In genomic region chr3:146448969-146449368, GRCm38 (mm10) we compare ENCODE assay signal across 17 mouse cellular contexts. TPM values are rescaled to one million over a fixed set of nuclear protein-coding genes. Genes with fewer than 3 reads are reported as not detected.
DNase-seq lines count a peak whose midpoint lies in the region; ATAC-seq and TF ChIP-seq lines count a peak whose summit lies in the region.
"Had no signal": no experiment of that assay in that cellular context is flagged by ENCODE, and none has a peak within 500 bp of the region (broad histone marks: within the 10 kb centered on the region; RNA-seq: fewer than 3 reads in every experiment).

No protein-coding gene starts in this region.

- intact Hi-C loops in heart, postnatal 25 days (cut with DNase I), result no loop called here

- H3K27me3 ChIP-seq in lung, postnatal 0 days (replicated peaks; ENCODE audit: insufficient read depth, low read length), result no peaks in the 10 kb centered on the region
- H3K27me3 ChIP-seq in neural tube, embryonic 15.5 days (replicated peaks), result no peaks in the 10 kb centered on the region; the same call in 1 of the 2 replicates
- no peaks in the 10 kb centered on the region for H3K27me3 ChIP-seq in liver, postnatal 0 days (ENCODE audit: insufficient read depth, low read length)
- H3K27me3 ChIP-seq in midbrain, embryonic 10.5 days (ENCODE audit: low read depth, poor library complexity, severe bottlenecking), result no peaks in the 10 kb centered on the region
- H3K27me3 ChIP-seq: embryonic facial prominence, embryonic 12.5 days; forebrain, embryonic 15.5 days; heart, embryonic 12.5 days had no signal

- no peak for TF ChIP-seq CTCF in lung, postnatal 0 days (IDR thresholded peaks at IDR 0.05)
- TF ChIP-seq CTCF in liver, postnatal 0 days (IDR thresholded peaks at IDR 0.05; ENCODE audit: low read depth), result no peak

- no peak for ATAC-seq in lung, postnatal 0 days
- ATAC-seq in neural tube, embryonic 15.5 days (ENCODE audit: low FRiP score), result no peak
- no peak for ATAC-seq in liver, postnatal 0 days
- ATAC-seq: forebrain, embryonic 15.5 days had no signal

- peaks cover 5% of the 10 kb centered on the region; the same call in 1 of the 2 replicates for H3K4me1 ChIP-seq in lung, postnatal 0 days (ENCODE audit: insufficient read depth, low read depth, low read length)
- H3K4me1 ChIP-seq in neural tube, embryonic 15.5 days, result peaks cover 21% of the 10 kb centered on the region
- H3K4me1 ChIP-seq in liver, postnatal 0 days (ENCODE audit: insufficient read depth), result peaks cover 9% of the 10 kb centered on the region
- peaks cover 17% of the 10 kb centered on the region for H3K4me1 ChIP-seq in midbrain, embryonic 10.5 days
- H3K4me1 ChIP-seq: embryonic facial prominence, embryonic 12.5 days had no signal

- H3K4me3 ChIP-seq in lung, postnatal 0 days (ENCODE audit: low read depth, low read length), result no peak overlapping the region
- H3K4me3 ChIP-seq in neural tube, embryonic 15.5 days (replicated peaks), result no peak overlapping the region
- no peak overlapping the region for H3K4me3 ChIP-seq in liver, postnatal 0 days (ENCODE audit: low read depth, low read length)
- H3K4me3 ChIP-seq in midbrain, embryonic 10.5 days, result no peak overlapping the region
- H3K4me3 ChIP-seq: embryonic facial prominence, embryonic 12.5 days; forebrain, embryonic 15.5 days; heart, embryonic 12.5 days had no signal

- WGBS in lung, postnatal 0 days, result 58% methylated on average over 6 of the region's 6 CpGs
- WGBS in neural tube, embryonic 15.5 days, result 62% methylated on average over 6 of the region's 6 CpGs
- WGBS in liver, postnatal 0 days (ENCODE audit: insufficient replicate concordance), result 54% methylated on average over 6 of the region's 6 CpGs
- 83% methylated on average over 6 of the region's 6 CpGs for WGBS in midbrain, embryonic 10.5 days

- peak overlapping the region; percentile 83; the same call in 1 of the 2 replicates for H3K27ac ChIP-seq in lung, postnatal 0 days (ENCODE audit: low read length)
- 0 out of 2 replicates have a peak overlapping the region, but pooled peaks have one; percentile 13 for H3K27ac ChIP-seq in neural tube, embryonic 15.5 days (replicated peaks)
- no peak overlapping the region for H3K27ac ChIP-seq in liver, postnatal 0 days (ENCODE audit: low read depth)
- no peak overlapping the region for H3K27ac ChIP-seq in midbrain, embryonic 10.5 days (replicated peaks)
- H3K27ac ChIP-seq: embryonic facial prominence, embryonic 12.5 days; forebrain, embryonic 15.5 days had no signal

- no peaks in the 10 kb centered on the region for H3K9me3 ChIP-seq in lung, postnatal 0 days (ENCODE audit: low read length)
- H3K9me3 ChIP-seq in neural tube, embryonic 15.5 days (replicated peaks), result no peaks in the 10 kb centered on the region
- H3K9me3 ChIP-seq in liver, postnatal 0 days (ENCODE audit: low read length), result no peaks in the 10 kb centered on the region
- H3K9me3 ChIP-seq in midbrain, embryonic 10.5 days (replicated peaks), result no peaks in the 10 kb centered on the region
- H3K9me3 ChIP-seq: embryonic facial prominence, embryonic 12.5 days; forebrain, embryonic 15.5 days; heart, embryonic 12.5 days had no signal

- DNase-seq in heart, adult 11 months, result peak; percentile 69
- DNase-seq in heart, postnatal 25 days (ENCODE audit: low spot score), result no peak
- DNase-seq in lung, postnatal 0 days (ENCODE audit: low spot score), result no peak
- DNase-seq in lung, postnatal 25 days (ENCODE audit: low spot score), result no peak
- peak; percentile 40 for DNase-seq in kidney, postnatal 10 days
- DNase-seq in liver, postnatal 0 days, result no peak
- no peak for DNase-seq in midbrain, embryonic 10.5 days (ENCODE audit: low spot score)
- DNase-seq: adrenal gland, postnatal 10 days; cerebellum, adult 11 months; cerebellum, adult 8-10 months; cerebellum, postnatal 14 days; gastrocnemius, postnatal 10 days; heart, postnatal 36 days had no signal

- no peak overlapping the region for H3K9ac ChIP-seq in lung, postnatal 0 days (replicated peaks; ENCODE audit: low read depth)
- H3K9ac ChIP-seq in neural tube, embryonic 15.5 days (replicated peaks), result no peak overlapping the region
- no peak overlapping the region for H3K9ac ChIP-seq in liver, postnatal 0 days (replicated peaks)
- H3K9ac ChIP-seq: embryonic facial prominence, embryonic 12.5 days; forebrain, embryonic 15.5 days; heart, embryonic 12.5 days had no signal

- H3K36me3 ChIP-seq in lung, postnatal 0 days (ENCODE audit: insufficient read depth, low read length), result no peaks in the 10 kb centered on the region
- no peaks in the 10 kb centered on the region for H3K36me3 ChIP-seq in neural tube, embryonic 15.5 days
- no peaks in the 10 kb centered on the region for H3K36me3 ChIP-seq in liver, postnatal 0 days (replicated peaks; ENCODE audit: insufficient read depth, low read length)
- H3K36me3 ChIP-seq in midbrain, embryonic 10.5 days, result peaks cover 9% of the 10 kb centered on the region

- H3K4me2 ChIP-seq in lung, postnatal 0 days (replicated peaks; ENCODE audit: low read depth, low read length), result no peak overlapping the region
- H3K4me2 ChIP-seq in neural tube, embryonic 15.5 days, result no peak overlapping the region
- no peak overlapping the region for H3K4me2 ChIP-seq in liver, postnatal 0 days (ENCODE audit: low read depth, low read length)
- H3K4me2 ChIP-seq: embryonic facial prominence, embryonic 12.5 days; forebrain, embryonic 15.5 days; heart, embryonic 12.5 days had no signal

- no peak for TF ChIP-seq EP300 in lung, postnatal 0 days (IDR thresholded peaks at IDR 0.05)
- no peak for TF ChIP-seq EP300 in liver, postnatal 0 days (IDR thresholded peaks at IDR 0.05; ENCODE audit: low read depth)

RNA-seq across cellular contexts. Expression of gene Ctbs, which starts 0.6 kb away (rescaled TPM):
- 1 to 10 TPM; 4.2 to 4.4 TPM for total RNA-seq in heart, postnatal 25 days (2021)
- polyA plus RNA-seq in lung, postnatal 0 days (2015; fragmentation: Nextera tagmentation; extraction: Ambion mirVana), result 14.8 and 15.9 TPM in 2 replicates
- polyA plus RNA-seq in neural tube, embryonic 15.5 days (2015; fragmentation: Nextera tagmentation; extraction: Ambion mirVana), result 5.3 and 5.7 TPM in 2 replicates
- 8.3 and 9.9 TPM in 2 replicates for polyA plus RNA-seq in liver, postnatal 0 days (2015; fragmentation: Nextera tagmentation; extraction: Ambion mirVana)
- polyA plus RNA-seq in midbrain, embryonic 10.5 days (2016; fragmentation: Nextera tagmentation; extraction: Ambion mirVana), result 5.7 and 6.6 TPM in 2 replicates

RNA-seq across cellular contexts. Expression of gene Ssx2ip, which starts 44.5 kb away (rescaled TPM):
- 10 to 100 TPM; 12.4 to 12.5 TPM for total RNA-seq in heart, postnatal 25 days (2021)
- polyA plus RNA-seq in lung, postnatal 0 days (2015; fragmentation: Nextera tagmentation; extraction: Ambion mirVana), result 21.8 and 25.0 TPM in 2 replicates
- polyA plus RNA-seq in neural tube, embryonic 15.5 days (2015; fragmentation: Nextera tagmentation; extraction: Ambion mirVana), result 16.7 and 19.3 TPM in 2 replicates
- 19.3 and 22.4 TPM in 2 replicates for polyA plus RNA-seq in liver, postnatal 0 days (2015; fragmentation: Nextera tagmentation; extraction: Ambion mirVana)
- 28.4 and 30.3 TPM in 2 replicates for polyA plus RNA-seq in midbrain, embryonic 10.5 days (2016; fragmentation: Nextera tagmentation; extraction: Ambion mirVana)

RNA-seq across cellular contexts. Expression of gene Spata1, which starts 50.6 kb away (rescaled TPM):
- 1 to 10 TPM; 2.2 to 2.3 TPM for total RNA-seq in heart, postnatal 25 days (2021)
- polyA plus RNA-seq in lung, postnatal 0 days (2015; fragmentation: Nextera tagmentation; extraction: Ambion mirVana), result 4.4 and 5.8 TPM in 2 replicates
- 4.3 and 5.6 TPM in 2 replicates for polyA plus RNA-seq in neural tube, embryonic 15.5 days (2015; fragmentation: Nextera tagmentation; extraction: Ambion mirVana)
- 0.62 and 1.5 TPM in 2 replicates for polyA plus RNA-seq in liver, postnatal 0 days (2015; fragmentation: Nextera tagmentation; extraction: Ambion mirVana)
- polyA plus RNA-seq in midbrain, embryonic 10.5 days (2016; fragmentation: Nextera tagmentation; extraction: Ambion mirVana), result 4.7 and 5.8 TPM in 2 replicates

RNA-seq across cellular contexts. Expression of gene Gng5, which starts 50.6 kb away (rescaled TPM):
- total RNA-seq in heart, postnatal 25 days (2021), result 100 to 1,000 TPM; 197 to 229 TPM
- polyA plus RNA-seq in lung, postnatal 0 days (2015; fragmentation: Nextera tagmentation; extraction: Ambion mirVana), result 1,414 and 1,430 TPM in 2 replicates
- 363 and 428 TPM in 2 replicates for polyA plus RNA-seq in neural tube, embryonic 15.5 days (2015; fragmentation: Nextera tagmentation; extraction: Ambion mirVana)
- 764 and 778 TPM in 2 replicates for polyA plus RNA-seq in liver, postnatal 0 days (2015; fragmentation: Nextera tagmentation; extraction: Ambion mirVana)
- polyA plus RNA-seq in midbrain, embryonic 10.5 days (2016; fragmentation: Nextera tagmentation; extraction: Ambion mirVana), result 1,116 and 1,275 TPM in 2 replicates

Comparison
In these comparisons a context has a peak if more than half of its experiments do, and no peak if none do; other contexts are left out.
1. DNase-seq: peak in heart, adult 11 months (single experiment) and kidney, postnatal 10 days (single experiment); none in heart, postnatal 25 days (single experiment), lung, postnatal 0 days (single experiment), lung, postnatal 25 days (single experiment), liver, postnatal 0 days (single experiment) and midbrain, embryonic 10.5 days (single experiment).
2. H3K27ac ChIP-seq: peak in lung, postnatal 0 days (single experiment) and neural tube, embryonic 15.5 days (single experiment); none in liver, postnatal 0 days (single experiment) and midbrain, embryonic 10.5 days (single experiment).